Mouse (Mus musculus) CD4-positive naive resting alpha-beta T cell, adult 76 days (primary cell): ENCODE results near the gene Surf2. TPM values are rescaled to one million over a fixed set of nuclear protein-coding genes. Genes with fewer than 3 reads are reported as not detected.

Experiments
- total RNA-seq: library from RNA; stranded (reverse); gene quantifications from one replicate; pipeline ENCODE4 v1.2.4, GENCODE M21; 2023

The Surf2 gene
- 45.4 TPM for total RNA-seq

DNA sequence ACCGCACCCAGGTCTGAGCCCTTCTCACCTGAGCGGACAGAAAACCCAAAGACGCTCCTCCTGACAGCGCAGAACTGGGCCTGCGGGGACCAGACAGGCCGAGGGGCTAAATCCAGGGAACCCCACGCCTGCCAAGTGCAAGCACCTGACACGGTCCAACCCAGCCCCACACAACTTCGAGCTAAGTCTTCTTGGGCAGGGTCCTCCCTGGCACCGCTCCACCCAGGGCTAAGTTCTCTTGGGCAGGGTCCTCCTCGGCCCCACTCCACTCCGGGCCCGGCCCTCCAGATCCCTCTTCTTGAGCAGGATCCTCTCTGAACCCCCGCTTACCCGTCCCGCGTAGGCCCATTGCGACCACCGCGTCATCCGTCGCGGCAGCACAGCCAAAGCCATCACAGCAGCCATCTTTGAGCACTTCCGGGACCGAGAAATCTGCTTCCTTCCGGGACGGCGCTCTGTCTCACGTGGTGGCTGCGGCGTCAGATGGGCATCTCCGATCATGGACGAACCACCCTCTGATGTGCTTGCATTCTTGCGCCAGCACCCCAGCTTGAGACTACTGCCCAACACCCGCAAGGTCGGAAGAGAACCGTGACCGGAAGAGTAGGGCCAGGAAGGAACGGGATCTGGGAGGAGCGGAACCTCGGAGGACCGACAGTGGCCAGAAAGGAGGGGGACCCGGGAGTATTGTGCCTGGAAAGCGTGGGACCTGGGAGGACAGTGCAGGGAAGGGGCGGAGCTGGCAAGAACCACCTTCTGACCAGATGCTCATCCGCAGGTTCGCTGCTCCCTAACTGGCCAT is at the start of gene Surf2, which contains the start of gene Surf1:
TSS of gene Surf2 (plus strand) at position 441 of the 802 bp plus-strand sequence.
TSS of gene Surf1 (minus strand) at position 604 of the 802 bp plus-strand sequence.

GRCm38 (mm10) chr2:26902467-26903220 is 13.5 kb upstream of the Surf2 start, which contains the start of gene Surf6:
Gene Surf6 (minus strand): TSS chr2:26902879.

GRCm38 (mm10) chr2:26910124-26910993 is 5.8 kb upstream of the Surf2 start, which contains the start of the genes Med22 and Rpl7a:
Gene Med22 (minus strand): TSS chr2:26910677.
Gene Rpl7a (plus strand): TSS chr2:26910764.

GRCm38 (mm10) chr2:26933304-26934055 is 17.3 kb downstream of the Surf2 start, which contains the start of the genes Surf4 and Stkld1:
Gene Surf4 (minus strand): TSS chr2:26933928.
Gene Stkld1 (plus strand): TSS chr2:26934047.

DNA sequence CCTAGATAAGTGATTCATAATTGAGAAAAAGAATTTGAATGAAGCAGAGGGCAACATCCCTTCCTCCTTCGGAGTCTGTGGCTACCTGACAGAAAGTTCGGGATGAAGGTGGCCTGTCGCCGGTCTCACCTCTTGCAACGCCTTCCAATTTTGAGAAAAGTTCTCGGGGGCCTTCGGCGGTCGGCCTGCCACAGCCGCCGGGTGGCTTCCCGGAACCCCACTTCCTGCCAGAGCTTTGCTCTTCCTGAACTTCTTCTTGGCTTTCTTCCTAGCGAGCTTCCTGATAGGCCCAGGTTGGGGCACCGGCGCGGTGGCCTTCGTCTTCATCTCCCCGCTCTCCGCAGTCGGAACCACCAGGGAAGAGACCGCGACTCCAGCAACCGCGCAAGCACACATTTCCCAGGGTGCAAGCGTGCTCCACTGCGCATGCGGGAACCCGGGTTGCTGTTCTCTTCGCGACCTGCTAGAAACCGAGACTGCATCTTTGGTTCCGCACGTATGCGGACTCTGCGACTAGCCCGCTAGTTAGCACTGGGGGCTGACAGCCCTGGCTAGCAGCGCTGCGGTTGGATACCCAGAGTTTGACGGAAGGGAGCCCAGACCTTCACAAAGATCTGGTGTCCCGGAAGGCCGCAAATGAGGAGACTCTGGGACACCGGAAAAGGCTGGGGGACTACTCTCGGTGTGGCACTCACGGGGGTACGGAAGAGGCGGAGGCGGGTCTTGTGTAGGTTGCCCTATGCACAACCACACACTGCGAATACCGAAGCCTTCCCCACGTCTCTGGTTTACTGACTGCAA is 48.0 kb downstream of the Surf2 start, which contains the start of gene Rexo4:
TSS of gene Rexo4 (minus strand) at position 464 of the 801 bp plus-strand sequence.

Other genes starting within 250 kb of the Surf2 start
- 4.2 TPM for gene Lcn4, start 245.1 kb upstream of the Surf2 start, total RNA-seq
- not detected for gene Abo, start 51.4 kb upstream of the Surf2 start, total RNA-seq
- 62.8 TPM for gene Surf6, start 13.5 kb upstream of the Surf2 start, total RNA-seq
- 16.6 TPM for gene Med22, start 5.7 kb upstream of the Surf2 start, total RNA-seq
- 1,114 TPM for gene Rpl7a, start 5.6 kb upstream of the Surf2 start, total RNA-seq
- 67.8 TPM for gene Surf1, start 163 bp downstream of the Surf2 start, total RNA-seq
- 85.7 TPM for gene Surf4, start 17.6 kb downstream of the Surf2 start, total RNA-seq
- not detected for gene Stkld1, start 17.7 kb downstream of the Surf2 start, total RNA-seq
- 56.8 TPM for gene Rexo4, start 48.0 kb downstream of the Surf2 start, total RNA-seq
- gene Adamts13, start 57.0 kb downstream of the Surf2 start, total RNA-seq: not detected
- 27.6 TPM for gene Cacfd1, start 93.6 kb downstream of the Surf2 start, total RNA-seq
- 1.2 TPM for gene Slc2a6, start 111.6 kb downstream of the Surf2 start, total RNA-seq
- gene Mymk, start 155.8 kb downstream of the Surf2 start, total RNA-seq: not detected
- gene Adamtsl2, start 163.0 kb downstream of the Surf2 start, total RNA-seq: not detected
- gene Fam163b, start 226.1 kb downstream of the Surf2 start, total RNA-seq: not detected
- not detected for gene Dbh, start 248.9 kb downstream of the Surf2 start, total RNA-seq